Mouse (Mus musculus) frontal cortex, postnatal 10 days (tissue): ENCODE results near the gene Dmxl2.
A peak's percentile ranks its signal among the peaks of the same experiment; 100 is the strongest.

Experiments
- DNase-seq, 2 experiments: peaks; one replicate each; pipeline ENCODE4 v3.0.0; 2022; ENCODE audit warnings: low spot score in 2 of 2, mixed read lengths in 1 of 2

Gene Dmxl2

DNA sequence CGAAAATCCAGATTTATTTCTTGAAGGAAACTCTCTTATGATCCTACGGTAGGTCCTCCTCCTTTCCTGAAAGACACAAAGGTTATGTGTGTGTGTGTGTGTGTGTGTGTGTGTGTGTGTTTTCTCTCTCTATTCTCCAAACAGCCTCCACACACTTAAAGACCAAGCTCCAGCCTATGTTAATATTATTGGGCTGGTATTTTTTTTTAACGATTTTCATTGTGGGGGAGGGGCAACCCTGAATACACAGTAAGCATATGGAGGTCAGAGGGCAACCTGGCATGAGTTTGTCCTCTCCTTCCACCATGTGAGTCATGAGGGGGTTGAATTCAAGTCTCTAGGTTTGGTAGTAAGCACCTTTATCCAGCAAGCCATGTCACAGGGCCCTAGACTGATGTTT lies 1.6 kb downstream of the Dmxl2 start:
- DNase-seq: no peak

- DNase-seq: no peak
Observed at GRCm38 (mm10) chr9:54499291-54499690, 2.1 kb downstream of the Dmxl2 start.

DNA sequence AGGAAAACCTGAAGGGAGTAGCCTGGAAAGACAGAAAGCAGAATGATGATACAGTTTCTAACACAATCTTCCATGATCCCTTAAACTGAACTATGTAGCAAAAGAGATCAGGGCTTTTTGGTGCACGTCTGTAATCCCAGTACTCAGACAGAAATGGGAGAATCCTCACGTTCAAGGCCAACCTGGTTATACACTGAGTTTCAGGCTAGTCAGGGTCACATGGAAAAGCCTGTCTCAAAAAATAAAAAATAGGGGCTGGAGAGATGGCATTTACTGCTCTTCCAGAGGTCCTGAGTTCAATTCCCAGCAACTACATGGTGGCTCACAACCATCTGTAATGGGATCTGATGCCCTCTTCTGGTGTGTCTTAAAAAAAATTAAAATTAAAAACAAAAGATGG lies 11.0 kb downstream of the Dmxl2 start:
- DNase-seq: no peak

- no peak for DNase-seq
Observed at GRCm38 (mm10) chr9:54489599-54489998, 11.8 kb downstream of the Dmxl2 start.

GRCm38 (mm10) chr9:54484927-54485326 lies 16.5 kb downstream of the Dmxl2 start:
- DNase-seq: no peak

- no peak for DNase-seq
Observed at GRCm38 (mm10) chr9:54483215-54483614, 18.2 kb downstream of the Dmxl2 start.

DNA sequence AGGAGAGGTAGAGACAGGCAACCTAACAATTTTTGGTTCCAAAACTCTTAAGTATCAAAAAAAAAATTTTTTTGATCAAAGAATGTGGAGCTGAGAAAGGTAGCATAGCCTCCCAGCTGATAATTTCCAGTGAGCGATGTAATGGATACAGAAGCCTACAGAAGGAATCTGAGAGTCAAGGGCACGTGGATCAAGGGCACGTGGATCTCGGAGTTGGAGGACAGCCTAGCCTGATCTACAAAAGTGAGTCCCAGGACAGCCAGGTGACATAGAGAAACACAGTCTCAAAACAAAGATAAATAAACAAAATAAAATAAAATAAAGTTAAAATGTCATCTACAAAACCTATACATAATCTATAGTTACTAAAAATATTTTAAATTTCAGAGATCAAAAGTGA lies 18.7 kb downstream of the Dmxl2 start:
- no peak for DNase-seq

GRCm38 (mm10) chr9:54479054-54479453 lies 22.4 kb downstream of the Dmxl2 start:
- DNase-seq: no peak

- no peak for DNase-seq
Observed at GRCm38 (mm10) chr9:54478117-54478516, 23.3 kb downstream of the Dmxl2 start.

- no peak for DNase-seq
Observed at GRCm38 (mm10) chr9:54474546-54474945, 26.9 kb downstream of the Dmxl2 start.

DNA sequence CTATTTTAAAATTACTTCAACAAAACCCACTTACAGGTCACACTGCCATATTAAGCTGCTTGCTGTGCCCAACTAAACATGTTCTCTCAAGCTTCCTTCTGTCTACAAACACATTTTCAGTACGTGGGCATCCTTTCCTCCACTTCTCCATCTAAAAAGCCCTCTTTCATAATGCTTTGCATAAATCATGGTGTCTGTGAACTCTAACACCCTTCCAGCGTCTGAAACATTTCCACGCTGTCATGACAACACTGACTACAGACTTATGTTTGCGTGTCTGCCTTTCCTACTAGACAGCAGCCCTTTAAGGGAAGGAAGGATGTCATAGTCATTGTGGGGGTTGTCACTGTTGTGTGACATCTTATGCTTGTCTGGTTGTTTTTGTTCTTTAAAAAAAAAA lies 27.4 kb downstream of the Dmxl2 start:
- no peak for DNase-seq

DNA sequence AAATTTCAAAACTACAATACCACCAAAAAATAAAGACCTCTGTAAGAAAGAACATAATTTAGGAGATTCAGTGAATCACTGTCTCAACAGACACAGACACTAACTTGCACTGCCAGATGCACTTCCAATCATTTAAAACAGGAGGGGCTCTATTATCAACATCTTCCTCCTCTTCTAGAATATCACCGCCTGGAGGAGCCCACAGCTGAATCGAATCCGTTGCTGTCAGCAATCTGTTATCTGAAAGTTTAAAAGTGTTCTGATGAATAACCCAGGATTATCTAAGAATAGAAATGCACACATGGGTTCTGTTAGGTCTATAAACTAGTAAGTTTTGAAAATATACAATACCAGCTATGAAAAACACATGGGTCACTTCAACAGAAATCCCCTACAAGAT lies 28.6 kb downstream of the Dmxl2 start:
- DNase-seq: no peak

DNA sequence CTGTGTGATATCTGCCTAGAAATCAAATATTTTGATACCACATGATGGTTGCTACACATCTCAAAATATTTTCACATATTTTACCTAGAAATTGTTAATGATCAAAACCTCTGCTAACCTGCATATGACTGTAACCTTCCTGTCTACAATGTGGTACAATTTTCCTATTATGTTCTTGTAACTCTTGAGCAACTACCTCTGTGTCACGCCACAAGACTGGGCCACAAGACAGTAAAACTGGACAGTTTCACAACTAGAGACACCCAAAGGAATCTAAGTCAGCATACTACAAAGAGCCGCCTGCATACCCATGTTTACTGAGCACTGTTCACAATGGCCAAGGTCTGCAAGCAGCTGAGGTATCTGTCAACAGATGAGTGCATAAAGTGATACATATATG lies 32.1 kb downstream of the Dmxl2 start:
- no peak for DNase-seq

GRCm38 (mm10) chr9:54467433-54467933 lies 33.9 kb downstream of the Dmxl2 start:
- DNase-seq: no peak

DNA sequence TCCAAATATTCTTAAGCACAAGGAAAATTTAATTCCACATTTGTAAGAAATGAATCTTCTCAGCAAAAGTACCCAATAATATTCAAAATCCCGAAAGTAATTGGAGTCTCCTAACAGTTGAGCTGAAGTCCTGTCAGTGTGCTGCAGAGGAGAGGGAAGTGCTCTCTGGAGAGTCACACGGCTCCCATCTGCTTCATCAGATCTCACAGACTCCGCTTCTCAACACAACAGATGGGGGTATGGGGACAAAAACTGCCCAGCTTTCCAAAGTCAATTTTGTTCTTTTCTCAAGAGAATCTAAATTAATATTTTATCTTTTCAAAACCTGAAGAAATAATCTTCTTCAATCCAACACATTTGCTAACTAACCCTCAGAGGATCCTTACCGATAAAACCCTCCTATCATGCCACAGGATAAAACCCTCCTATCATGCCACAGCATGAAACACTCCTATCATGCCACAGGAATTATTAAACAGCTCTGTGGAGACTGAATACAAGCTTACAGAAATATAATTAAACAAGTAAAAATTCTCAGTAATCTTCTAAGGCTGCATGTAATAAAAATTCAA lies 37.9 kb downstream of the Dmxl2 start:
- no peak for DNase-seq

GRCm38 (mm10) chr9:54439015-54439414 lies 62.4 kb downstream of the Dmxl2 start:
- DNase-seq: no peak

GRCm38 (mm10) chr9:54438246-54438645 lies 63.2 kb downstream of the Dmxl2 start:
- DNase-seq: peak in 1 of 2 experiments; percentile 22

- no peak for DNase-seq
Observed at GRCm38 (mm10) chr9:54416238-54416637, 85.2 kb downstream of the Dmxl2 start.

GRCm38 (mm10) chr9:54356756-54357155 lies 144.7 kb downstream of the Dmxl2 start:
- DNase-seq: no peak

GRCm38 (mm10) chr9:54342026-54342425 lies 159.4 kb downstream of the Dmxl2 start:
- no peak for DNase-seq

DNA sequence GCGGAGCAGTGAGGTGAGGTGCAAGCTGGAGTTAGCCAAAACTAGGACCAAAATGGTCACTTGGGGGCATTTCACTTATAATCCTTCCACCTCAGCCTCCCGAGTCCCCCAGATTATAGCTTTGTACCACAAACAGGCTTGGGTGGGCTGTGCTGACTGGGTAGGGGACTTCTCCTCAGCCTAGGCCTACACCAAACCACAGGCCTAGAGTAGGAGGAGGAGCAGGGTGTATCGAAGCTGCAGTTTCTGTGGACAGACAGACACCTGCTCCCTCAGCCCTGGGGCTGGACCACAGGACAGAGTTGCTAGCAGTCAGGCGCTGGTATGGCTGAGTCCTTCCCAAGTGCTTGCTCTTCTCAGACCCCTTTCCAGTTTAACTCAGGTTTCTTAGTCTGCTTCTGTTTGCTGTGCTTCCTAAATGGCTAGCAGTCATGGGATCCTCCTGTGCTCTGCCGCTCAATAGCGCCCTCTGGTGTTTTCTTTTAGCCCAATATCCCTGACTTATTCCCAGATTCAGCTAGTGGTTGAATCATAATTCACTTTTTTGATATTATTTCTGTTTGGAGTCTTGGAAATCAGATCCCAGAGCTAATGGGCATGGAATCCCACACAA lies 164.8 kb downstream of the Dmxl2 start:
- DNase-seq: peak; percentile 21 to 57

DNA sequence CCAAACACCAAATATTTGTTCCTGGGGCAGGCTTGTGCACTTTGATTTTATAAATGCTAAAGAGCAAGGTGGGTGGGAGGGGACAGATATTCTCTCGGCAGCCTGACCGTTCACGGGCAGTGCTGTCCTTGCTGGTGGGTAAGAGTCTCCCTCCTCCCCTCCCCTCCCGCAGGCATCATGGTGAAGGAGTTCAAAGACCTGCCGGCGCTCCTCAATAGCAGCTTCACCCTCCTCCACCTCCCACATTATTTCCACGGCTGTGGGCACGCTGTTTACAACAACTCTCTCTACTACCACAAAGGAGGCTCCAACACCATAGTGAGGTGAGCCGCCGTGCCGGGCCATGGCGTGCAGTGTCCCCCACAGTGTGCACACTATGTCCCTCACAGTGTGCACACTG lies 165.8 kb downstream of the Dmxl2 start:
- DNase-seq: no peak

GRCm38 (mm10) chr9:54329201-54329600 lies 172.2 kb downstream of the Dmxl2 start:
- no peak for DNase-seq

DNA sequence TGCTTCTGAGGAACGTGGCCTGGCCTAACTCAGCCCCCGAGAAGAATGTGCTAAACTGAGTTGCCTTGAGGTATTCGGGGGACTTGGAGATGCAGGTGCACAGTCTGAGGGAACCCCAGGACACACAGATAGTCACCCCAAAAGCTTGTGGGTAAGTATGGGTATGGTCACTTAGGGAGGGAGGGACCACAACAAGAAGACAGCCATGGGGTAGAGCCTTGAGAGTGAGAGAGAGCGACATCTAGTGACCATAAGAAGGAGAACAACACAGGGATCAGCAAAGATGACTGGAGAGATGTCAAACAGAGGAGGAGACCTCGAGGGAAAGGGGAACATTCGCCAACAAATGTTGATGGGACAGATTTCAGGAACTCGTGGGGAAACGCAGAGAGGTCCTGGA lies 178.0 kb downstream of the Dmxl2 start:
- DNase-seq: no peak
